Mouse (Mus musculus): Measurements from ENCODE around the gene Chdh.

DNA sequence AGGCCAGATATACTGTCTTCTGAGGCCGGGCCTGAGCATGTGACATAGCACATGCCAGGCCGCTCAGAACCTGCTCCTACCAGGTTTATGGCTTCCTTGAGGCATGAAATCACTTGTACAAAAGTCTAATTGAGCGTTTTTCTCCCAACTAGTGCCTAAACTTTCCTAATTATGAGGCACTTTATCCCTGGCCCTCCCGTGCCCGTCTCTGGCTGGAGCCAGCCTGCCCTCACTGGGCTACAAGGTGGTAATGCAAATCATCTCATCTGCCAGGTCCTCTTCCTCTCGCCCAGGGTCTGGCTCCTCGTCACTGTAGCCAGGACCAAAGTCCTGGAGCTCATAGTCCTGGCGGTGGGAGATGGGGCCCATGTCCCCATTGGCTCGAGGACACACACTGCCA is 33.0 kb downstream of the Chdh start:
- no peak for TF ChIP-seq CTCF (IDR thresholded peaks at IDR 0.05; ENCODE audit: low read depth, low read length)
- TF ChIP-seq POLR2A (IDR thresholded peaks at IDR 0.05; ENCODE audit: insufficient read depth, low read length) = no peak
- no peak for TF ChIP-seq EP300 (IDR thresholded peaks at IDR 0.05; ENCODE audit: insufficient read depth, low read depth, low read length)

Data from ES-Bruce4 (cell line).